Mouse (Mus musculus) liver, embryonic 11.5 days (tissue): Measurements from ENCODE around the gene Fam118b. TPM values are rescaled to one million over a fixed set of nuclear protein-coding genes. Genes with fewer than 3 reads are reported as not detected.
A peak's percentile ranks its signal among the peaks of the same experiment; 100 is the strongest.

Experiments used
- ATAC-seq: fragments of 200-750 bp; cut with Nextera tagmentation; replicated peaks from 2 replicates; pipeline ENCODE4 v1.8.0; 2017; ENCODE audit warnings: moderate number of reproducible peaks, mild to moderate bottlenecking, moderate TSS enrichment, moderate library complexity; ENCODE audit not compliant: low FRiP score
- DNase-seq: peaks from one replicate; pipeline ENCODE4 v3.0.0-alpha.2; 2017; ENCODE audit warnings: low spot score
- H3K27ac ChIP-seq: fragments of 300-500 bp; sonication (generic); 2 replicates; pipeline ENCODE4 v1.5.1; 2014; ENCODE audit warnings: mild to moderate bottlenecking, low read depth, low read length, control low read depth
- H3K27me3 ChIP-seq: fragments of 300-500 bp; sonication (generic); replicated peaks from 2 replicates; pipeline ENCODE4 v1.6.1; 2014; ENCODE audit warnings: low read length, mixed read lengths; ENCODE audit not compliant: control insufficient read depth, insufficient read depth
- H3K36me3 ChIP-seq: fragments of 300-500 bp; sonication (generic); 2 replicates; pipeline ENCODE4 v1.6.1; 2014; ENCODE audit warnings: mild to moderate bottlenecking, low read length, moderate library complexity, mixed read lengths; ENCODE audit not compliant: control insufficient read depth, insufficient read depth
- H3K4me1 ChIP-seq: fragments of 300-500 bp; sonication (generic); replicated peaks from 2 replicates; pipeline ENCODE4 v1.6.1; 2014; ENCODE audit warnings: low read length, mixed read lengths; ENCODE audit not compliant: control insufficient read depth, insufficient read depth
- H3K4me2 ChIP-seq: fragments of 300-500 bp; sonication (generic); 2 replicates; pipeline ENCODE4 v1.6.1; 2014; ENCODE audit warnings: mild to moderate bottlenecking, control low read depth, moderate library complexity
- H3K4me3 ChIP-seq: fragments of 300-500 bp; sonication (generic); 2 replicates; pipeline ENCODE4 v1.5.1; 2014; ENCODE audit warnings: low read depth, low read length, control low read depth
- H3K9ac ChIP-seq: fragments of 300-500 bp; sonication (generic); 2 replicates; pipeline ENCODE4 v1.6.1; 2014; ENCODE audit warnings: low read depth, low read length, control low read depth
- H3K9me3 ChIP-seq: fragments of 300-500 bp; sonication (generic); 2 replicates; pipeline ENCODE4 v1.6.1; 2016; ENCODE audit warnings: low read length, inconsistent platforms, mixed read lengths; ENCODE audit not compliant: control insufficient read depth
- WGBS: fragments of 180-500 bp; shearing (Covaris S2); extraction: QIAGEN DNeasy Blood & Tissue Kit; methylation state at CpG from one replicate; pipeline ENCODE4 v1.1.7; 2014; 5-methylcytosine and 5-hydroxymethylcytosine counted together
- polyA plus RNA-seq: library from polyadenylated mRNA; unstranded; fragments of >200 nt; fragmentation: Nextera tagmentation; extraction: Ambion mirVana; gene quantifications from 2 replicates; pipeline ENCODE4 v1.2.1, GENCODE M21; 2014

Gene Fam118b
- polyA plus RNA-seq, 1 experiment from 2014 or later: 31.3 TPM

- no peak for ATAC-seq
- no peaks in the 10 kb centered on the region for H3K4me1 ChIP-seq
- no peak overlapping the region for H3K4me2 ChIP-seq
- no peak overlapping the region for H3K9ac ChIP-seq
- peaks cover 4% of the 10 kb centered on the region; the same call in 1 of the 2 replicates for H3K36me3 ChIP-seq
- H3K9me3 ChIP-seq: no peaks in the 10 kb centered on the region
- no peak overlapping the region for H3K27ac ChIP-seq
- 23% methylated on average over 5 of the region's 5 CpGs for WGBS
- no peaks in the 10 kb centered on the region for H3K27me3 ChIP-seq
- no peak for DNase-seq
- H3K4me3 ChIP-seq: no peak overlapping the region
Measured at GRCm38 (mm10) chr9:35282006-35282850, 14.6 kb upstream of the Fam118b start.

GRCm38 (mm10) chr9:35278451-35278850, 10.8 kb upstream of the Fam118b start:
- no peak for ATAC-seq
- H3K4me2 ChIP-seq: no peak overlapping the region
- no peak overlapping the region for H3K4me3 ChIP-seq
- DNase-seq: no peak
- H3K27me3 ChIP-seq: no peaks in the 10 kb centered on the region
- no peaks in the 10 kb centered on the region for H3K9me3 ChIP-seq
- WGBS: 78% methylated on average over 4 of the region's 4 CpGs
- no peak overlapping the region for H3K9ac ChIP-seq
- H3K4me1 ChIP-seq: no peaks in the 10 kb centered on the region
- peaks cover 22% of the 10 kb centered on the region; the same call in 1 of the 2 replicates for H3K36me3 ChIP-seq
- no peak overlapping the region for H3K27ac ChIP-seq

- Histone ChIP-seq H3K27ac (no peak overlapping the region), H3K27me3 (no peaks in the 10 kb centered on the region), H3K9ac (no peak overlapping the region), H3K4me1 (no peaks in the 10 kb centered on the region), H3K4me3 (no peak overlapping the region), H3K4me2 (no peak overlapping the region), H3K36me3 (peaks cover 24% of the 10 kb centered on the region; the same call in 1 of the 2 replicates), H3K9me3 (no peaks in the 10 kb centered on the region)
- WGBS: 80% methylated on average over 3 of the region's 3 CpGs
- ATAC-seq: no peak
- DNase-seq: no peak
Measured at GRCm38 (mm10) chr9:35277855-35278365, 10.3 kb upstream of the Fam118b start.

GRCm38 (mm10) chr9:35267976-35268715, 541 bp upstream of the Fam118b start:
- Histone ChIP-seq H3K4me1 (peaks cover 33% of the 10 kb centered on the region), H3K4me3 (peak overlapping the region; percentile 74), H3K27me3 (no peaks in the 10 kb centered on the region), H3K9ac (peak overlapping the region; percentile 78), H3K4me2 (peak overlapping the region; percentile 79), H3K9me3 (no peaks in the 10 kb centered on the region), H3K36me3 (peaks cover 13% of the 10 kb centered on the region), H3K27ac (peak overlapping the region; percentile 30; the same call in 1 of the 2 replicates)
- DNase-seq: no peak
- WGBS: 2% methylated on average over 21 of the region's 21 CpGs
- peak; percentile 59 for ATAC-seq

GRCm38 (mm10) chr9:35264509-35264908, 3.1 kb downstream of the Fam118b start:
- H3K36me3 ChIP-seq: peaks cover 2% of the 10 kb centered on the region; the same call in 1 of the 2 replicates
- no peaks in the 10 kb centered on the region for H3K9me3 ChIP-seq
- no peak for ATAC-seq
- DNase-seq: no peak
- H3K4me2 ChIP-seq: no peak overlapping the region
- no peak overlapping the region for H3K27ac ChIP-seq
- H3K4me1 ChIP-seq: peaks cover 23% of the 10 kb centered on the region
- H3K27me3 ChIP-seq: no peaks in the 10 kb centered on the region
- no peak overlapping the region for H3K4me3 ChIP-seq
- no peak overlapping the region for H3K9ac ChIP-seq
- 39% methylated on average over 3 of the region's 3 CpGs for WGBS

GRCm38 (mm10) chr9:35263431-35263830, 4.2 kb downstream of the Fam118b start:
- no peak overlapping the region for H3K4me3 ChIP-seq
- H3K27me3 ChIP-seq: no peaks in the 10 kb centered on the region
- no peaks in the 10 kb centered on the region for H3K36me3 ChIP-seq
- no peak for DNase-seq
- no peak overlapping the region for H3K4me2 ChIP-seq
- no peaks in the 10 kb centered on the region for H3K9me3 ChIP-seq
- 51% methylated on average over 2 of the region's 2 CpGs for WGBS
- ATAC-seq: no peak
- no peak overlapping the region for H3K27ac ChIP-seq
- H3K9ac ChIP-seq: no peak overlapping the region
- H3K4me1 ChIP-seq: peaks cover 16% of the 10 kb centered on the region

- Histone ChIP-seq H3K27ac (no peak overlapping the region), H3K4me1 (peaks cover 17% of the 10 kb centered on the region), H3K9me3 (no peaks in the 10 kb centered on the region), H3K4me3 (no peak overlapping the region), H3K9ac (no peak overlapping the region), H3K27me3 (no peaks in the 10 kb centered on the region), H3K36me3 (no peaks in the 10 kb centered on the region), H3K4me2 (0 out of 2 replicates have a peak overlapping the region, but pooled peaks have one; percentile 12)
- 49% methylated on average over 4 of the region's 4 CpGs for WGBS
- DNase-seq: no peak
- ATAC-seq: no peak
Measured at GRCm38 (mm10) chr9:35262418-35262817, 5.2 kb downstream of the Fam118b start.

- DNase-seq (no peak), ATAC-seq (no peak)
- H3K27ac ChIP-seq: no peak overlapping the region
- H3K9ac ChIP-seq: no peak overlapping the region
- H3K36me3 ChIP-seq: no peaks in the 10 kb centered on the region
- H3K9me3 ChIP-seq: no peaks in the 10 kb centered on the region
- H3K4me2 ChIP-seq: no peak overlapping the region; the same call in 1 of the 2 replicates
- no peak overlapping the region for H3K4me3 ChIP-seq
- WGBS: 63% methylated on average over 7 of the region's 7 CpGs
- no peaks in the 10 kb centered on the region for H3K27me3 ChIP-seq
- H3K4me1 ChIP-seq: peaks cover 5% of the 10 kb centered on the region
Measured at GRCm38 (mm10) chr9:35257365-35257764, 10.2 kb downstream of the Fam118b start.
